Mouse (Mus musculus) embryonic fibroblast, embryonic 13.5 days (primary cell): ENCODE results near the gene Hbb-bh1.

Experiments
- CTCF ChIP-seq: IDR thresholded peaks from 2 replicates; pipeline ENCODE4 v1.5.1; 2011; ENCODE audit warnings: mild to moderate bottlenecking, control low read depth, low read length, moderate library complexity, borderline replicate concordance; ENCODE audit not compliant: insufficient read depth
- POLR2A ChIP-seq: IDR thresholded peaks from 2 replicates; pipeline ENCODE4 v1.6.1; 2011; ENCODE audit warnings: low read depth, mild to moderate bottlenecking, control low read depth, low read length, moderate library complexity

- no peak for TF ChIP-seq CTCF
- TF ChIP-seq POLR2A: no peak
Measured at GRCm38 (mm10) chr7:103874451-103874850, 31.5 kb upstream of the Hbb-bh1 start.
